Mouse (Mus musculus) cerebellum, adult 2 months (tissue): ENCODE data around the gene Rpa1.

Experiments used
- CTCF ChIP-seq: fragments of 200-500 bp; IDR thresholded peaks from 2 replicates; pipeline ENCODE4 v1.5.1; 2011; ENCODE audit warnings: low read depth, mild to moderate bottlenecking, control low read depth, low read length, moderate library complexity, borderline replicate concordance; ENCODE audit not compliant: insufficient read depth
- POLR2A ChIP-seq: fragments of 200-500 bp; IDR thresholded peaks from 2 replicates; pipeline ENCODE4 v1.6.1; 2011; ENCODE audit warnings: low read length, control low read depth, borderline replicate concordance; ENCODE audit not compliant: insufficient read depth

DNA sequence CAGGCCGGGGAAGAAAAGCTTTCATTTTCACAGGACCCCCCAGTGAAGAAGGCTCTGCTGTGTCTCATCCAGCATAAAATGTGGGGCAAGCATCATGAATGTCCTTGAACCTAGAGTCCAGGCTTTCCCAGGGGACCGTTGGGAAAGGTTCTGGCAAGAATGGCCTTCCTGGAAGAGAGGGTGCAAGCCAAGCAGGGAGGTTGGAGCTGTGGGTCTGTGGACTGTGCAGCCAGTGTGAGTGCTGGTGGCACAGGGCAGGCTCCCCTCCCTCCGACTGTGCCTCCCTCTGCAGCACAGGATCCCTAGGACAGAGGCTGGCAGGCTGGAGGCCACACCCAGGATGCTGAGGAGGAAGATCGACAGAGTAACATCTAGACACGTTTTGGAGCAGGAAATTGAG is 85.3 kb downstream of the Rpa1 start:
- no peak for TF ChIP-seq POLR2A
- TF ChIP-seq CTCF = no peak
